Mouse (Mus musculus) thymus, adult 2 months (tissue): Measurements from ENCODE around the gene Atp6v1d.

Experiments
- CTCF ChIP-seq: fragments of 200-500 bp; IDR thresholded peaks from 2 replicates; pipeline ENCODE4 v1.5.1; 2012; ENCODE audit warnings: mild to moderate bottlenecking, control low read depth, low read length, moderate library complexity, borderline replicate concordance; ENCODE audit not compliant: control insufficient read depth, poor library complexity, insufficient read depth; ENCODE audit errors: extremely low read depth
- POLR2A ChIP-seq: fragments of 200-500 bp; IDR thresholded peaks from 2 replicates; pipeline ENCODE4 v1.6.1; 2012; ENCODE audit warnings: mild to moderate bottlenecking, low read length, control low read depth, moderate library complexity; ENCODE audit not compliant: control insufficient read depth, poor library complexity, insufficient read depth; ENCODE audit errors: extremely low read depth

GRCm38 (mm10) chr12:78861496-78862253 lies at the start of gene Atp6v1d, which contains the start of gene Eif2s1:
- peak; percentile 76; the same call in 1 of the 2 replicates for TF ChIP-seq CTCF
- TF ChIP-seq POLR2A: peak; percentile 64
